In the genomic region with DNA sequence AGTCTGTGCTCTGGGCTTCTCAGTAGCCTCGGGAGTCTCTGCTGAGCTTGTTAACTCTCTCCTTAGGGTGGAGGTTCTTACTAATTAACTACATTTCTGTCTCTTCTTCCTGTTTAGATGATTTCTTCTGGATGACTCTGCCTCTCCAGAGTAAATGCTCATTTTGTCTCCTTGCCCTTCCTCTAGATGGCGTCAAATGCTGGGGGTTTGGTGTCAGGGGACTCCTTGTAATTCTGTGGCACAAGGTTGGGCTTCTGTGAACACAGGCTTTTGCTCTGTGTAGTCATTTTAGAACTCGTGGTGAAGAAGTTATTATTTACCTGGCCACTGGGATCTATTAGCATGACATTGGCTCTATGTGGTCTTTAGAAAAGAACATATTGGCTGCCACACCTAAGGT, we compare ENCODE assay signal across 15 mouse cellular contexts.
DNase-seq lines count a peak whose midpoint lies in the region; ATAC-seq and TF ChIP-seq lines count a peak whose summit lies in the region.
"Had no signal": no experiment of that assay in that cellular context is flagged by ENCODE, and none has a peak within 500 bp of the region (broad histone marks: within the 10 kb centered on the region; RNA-seq: fewer than 3 reads in every experiment).

No protein-coding gene starts in this region.

- no peaks in the 10 kb centered on the region for H3K36me3 ChIP-seq in heart, adult 2 months (ENCODE audit: control insufficient read depth, insufficient read depth, low read length)
- no peaks in the 10 kb centered on the region for H3K36me3 ChIP-seq in lung, postnatal 0 days (ENCODE audit: insufficient read depth, low read length)
- H3K36me3 ChIP-seq in embryonic facial prominence, embryonic 10.5 days (replicated peaks): no peaks in the 10 kb centered on the region
- no peaks in the 10 kb centered on the region for H3K36me3 ChIP-seq in midbrain, embryonic 13.5 days
- H3K36me3 ChIP-seq: heart, embryonic 15.5 days; hindbrain, embryonic 15.5 days; liver, embryonic 15.5 days had no signal

- intact Hi-C loops in heart, adult 2 months (cut with DNase I): loop anchor here (5.0 kb wide), 1 partner anchor 340 kb away; the partner anchor contains the start of gene Spry2
- intact Hi-C loops in heart, postnatal 10 days (cut with DNase I): no loop called here

- TF ChIP-seq POLR2A in heart, adult 2 months (IDR thresholded peaks at IDR 0.05; ENCODE audit: insufficient read depth, low read depth, low read length): no peak

- peak; percentile 58 for TF ChIP-seq CTCF in heart, adult 2 months (IDR thresholded peaks at IDR 0.05)
- peak; percentile 38 for TF ChIP-seq CTCF in lung, postnatal 0 days (IDR thresholded peaks at IDR 0.05)

- ATAC-seq in lung, postnatal 0 days: no peak
- no peak for ATAC-seq in midbrain, embryonic 13.5 days

- no peaks in the 10 kb centered on the region for H3K79me2 ChIP-seq in heart, adult 2 months (replicated peaks; ENCODE audit: control insufficient read depth, insufficient read depth, low read length)

- no peak overlapping the region for H3K4me3 ChIP-seq in heart, adult 2 months
- H3K4me3 ChIP-seq in lung, postnatal 0 days (ENCODE audit: low read depth, low read length): no peak overlapping the region
- H3K4me3 ChIP-seq in embryonic facial prominence, embryonic 10.5 days: no peak overlapping the region
- H3K4me3 ChIP-seq in midbrain, embryonic 13.5 days (replicated peaks): no peak overlapping the region
- H3K4me3 ChIP-seq: erythroblast, embryonic 14.5 days; heart, embryonic 15.5 days; hindbrain, embryonic 15.5 days; liver, embryonic 15.5 days; myocyte had no signal

- no peaks in the 10 kb centered on the region for H3K27me3 ChIP-seq in heart, adult 2 months (ENCODE audit: control insufficient read depth, insufficient read depth, low read length)
- H3K27me3 ChIP-seq in lung, postnatal 0 days (replicated peaks; ENCODE audit: insufficient read depth, low read length): no peaks in the 10 kb centered on the region
- no peaks in the 10 kb centered on the region for H3K27me3 ChIP-seq in embryonic facial prominence, embryonic 10.5 days (replicated peaks; ENCODE audit: low read depth, poor library complexity, severe bottlenecking)
- H3K27me3 ChIP-seq in midbrain, embryonic 13.5 days: no peaks in the 10 kb centered on the region
- H3K27me3 ChIP-seq: heart, embryonic 15.5 days; hindbrain, embryonic 15.5 days; liver, embryonic 15.5 days had no signal

- no peak overlapping the region for H3K27ac ChIP-seq in heart, adult 2 months
- no peak overlapping the region for H3K27ac ChIP-seq in lung, postnatal 0 days (ENCODE audit: low read length)
- no peak overlapping the region for H3K27ac ChIP-seq in embryonic facial prominence, embryonic 10.5 days (replicated peaks)
- H3K27ac ChIP-seq in midbrain, embryonic 13.5 days: no peak overlapping the region
- H3K27ac ChIP-seq: heart, embryonic 15.5 days; hindbrain, embryonic 15.5 days; liver, embryonic 15.5 days had no signal

- WGBS in heart, adult 2 months: 67% methylated on average over 3 of the region's 3 CpGs
- 69% methylated on average over 3 of the region's 3 CpGs for WGBS in lung, postnatal 0 days
- 78% methylated on average over 3 of the region's 3 CpGs for WGBS in embryonic facial prominence, embryonic 10.5 days
- WGBS in midbrain, embryonic 13.5 days: 81% methylated on average over 3 of the region's 3 CpGs

- no peak for TF ChIP-seq EP300 in heart, adult 2 months (IDR thresholded peaks at IDR 0.05; ENCODE audit: insufficient read depth, low read depth, low read length)
- no peak for TF ChIP-seq EP300 in lung, postnatal 0 days (IDR thresholded peaks at IDR 0.05)

- H3K4me1 ChIP-seq in heart, adult 2 months (ENCODE audit: control insufficient read depth, insufficient read depth, low read length): no peaks in the 10 kb centered on the region
- H3K4me1 ChIP-seq in lung, postnatal 0 days (ENCODE audit: insufficient read depth, low read depth, low read length): no peaks in the 10 kb centered on the region
- no peaks in the 10 kb centered on the region for H3K4me1 ChIP-seq in embryonic facial prominence, embryonic 10.5 days
- H3K4me1 ChIP-seq in midbrain, embryonic 13.5 days (replicated peaks): no peaks in the 10 kb centered on the region
- H3K4me1 ChIP-seq: hindbrain, embryonic 15.5 days; liver, embryonic 15.5 days had no signal

- DNase-seq in heart, adult 2 months: no peak
- no peak for DNase-seq in heart, postnatal 10 days
- DNase-seq in lung, postnatal 0 days (ENCODE audit: low spot score): peak; percentile 14
- DNase-seq in lung, postnatal 10 days: no peak
- DNase-seq in adrenal gland, postnatal 14 days: peak; percentile 28
- no peak for DNase-seq in embryonic facial prominence, embryonic 10.5 days (ENCODE audit: low spot score)
- no peak for DNase-seq in cerebellum, postnatal 25 days
- DNase-seq: cerebellum, adult 2 months; embryo, embryonic 11 days had no signal

- no peak overlapping the region for H3K4me2 ChIP-seq in lung, postnatal 0 days (replicated peaks; ENCODE audit: low read depth, low read length)
- no peak overlapping the region for H3K4me2 ChIP-seq in midbrain, embryonic 13.5 days (replicated peaks)
- H3K4me2 ChIP-seq: heart, embryonic 15.5 days; hindbrain, embryonic 15.5 days; liver, embryonic 15.5 days had no signal

- H3K9me3 ChIP-seq in lung, postnatal 0 days (ENCODE audit: low read length): no peaks in the 10 kb centered on the region
- no peaks in the 10 kb centered on the region for H3K9me3 ChIP-seq in embryonic facial prominence, embryonic 10.5 days
- no peaks in the 10 kb centered on the region for H3K9me3 ChIP-seq in midbrain, embryonic 13.5 days
- H3K9me3 ChIP-seq: heart, embryonic 15.5 days; hindbrain, embryonic 15.5 days; liver, embryonic 15.5 days had no signal

- no peak overlapping the region for H3K9ac ChIP-seq in heart, adult 2 months (ENCODE audit: low read depth, low read length)
- no peak overlapping the region for H3K9ac ChIP-seq in lung, postnatal 0 days (replicated peaks; ENCODE audit: low read depth)
- no peak overlapping the region for H3K9ac ChIP-seq in midbrain, embryonic 13.5 days (replicated peaks)
- H3K9ac ChIP-seq: heart, embryonic 15.5 days; hindbrain, embryonic 15.5 days; liver, embryonic 15.5 days had no signal

Comparison
In these comparisons a context has a peak if more than half of its experiments do, and no peak if none do; other contexts are left out.
1. DNase-seq: peak in lung, postnatal 0 days (single experiment) and adrenal gland, postnatal 14 days (single experiment); none in heart, adult 2 months (0 of 2), heart, postnatal 10 days (0 of 2), lung, postnatal 10 days (single experiment), embryonic facial prominence, embryonic 10.5 days (single experiment) and cerebellum, postnatal 25 days (0 of 2).